Mouse (Mus musculus): ENCODE data around the gene Clspn.

Clspn gene

GRCm38 (mm10) chr4:126563798-126564197 is 7.1 kb downstream of the Clspn start:
- in situ Hi-C loops (cut with MboI, MseI), result no loop called here

GRCm38 (mm10) chr4:126567243-126567642 is 10.5 kb downstream of the Clspn start:
- in situ Hi-C loops (cut with MboI, MseI), result no loop called here

- in situ Hi-C loops (cut with MboI, MseI), result no loop called here
These were observed 13.0 kb downstream of the Clspn start for GRCm38 (mm10) chr4:126569783-126570182.

- in situ Hi-C loops (cut with MboI, MseI), result no loop called here
These were observed 19.5 kb downstream of the Clspn start for GRCm38 (mm10) chr4:126576281-126576680.

GRCm38 (mm10) chr4:126577920-126578319 is 21.2 kb downstream of the Clspn start:
- in situ Hi-C loops (cut with MboI, MseI), result no loop called here

- in situ Hi-C loops (cut with MboI, MseI), result no loop called here
These were observed 22.3 kb downstream of the Clspn start for GRCm38 (mm10) chr4:126579077-126579476.

- in situ Hi-C loops (cut with MboI, MseI), result no loop called here
These were observed 29.0 kb downstream of the Clspn start for GRCm38 (mm10) chr4:126585739-126586138.

- in situ Hi-C loops (cut with MboI, MseI), result no loop called here
These were observed 35.3 kb downstream of the Clspn start for GRCm38 (mm10) chr4:126592039-126592438.

- in situ Hi-C loops (cut with MboI, MseI), result no loop called here
These were observed 43.4 kb downstream of the Clspn start for GRCm38 (mm10) chr4:126599971-126600754.

- in situ Hi-C loops (cut with MboI, MseI), result no loop called here
These were observed 45.1 kb downstream of the Clspn start for GRCm38 (mm10) chr4:126601597-126602444.

- in situ Hi-C loops (cut with MboI, MseI), result no loop called here
These were observed 45.7 kb downstream of the Clspn start for GRCm38 (mm10) chr4:126602445-126602762.

GRCm38 (mm10) chr4:126604141-126604540 is 47.4 kb downstream of the Clspn start:
- in situ Hi-C loops (cut with MboI, MseI), result no loop called here

GRCm38 (mm10) chr4:126605751-126606150 is 49.0 kb downstream of the Clspn start:
- in situ Hi-C loops (cut with MboI, MseI), result loop anchor here (5.0 kb wide), 1 partner anchor 127 kb away; no protein-coding TSS in a partner anchor

- in situ Hi-C loops (cut with MboI, MseI), result loop anchor here (5.0 kb wide), 1 partner anchor 123 kb away; no protein-coding TSS in a partner anchor
These were observed 53.0 kb downstream of the Clspn start, which contains the start of gene 5730409E04Rik for GRCm38 (mm10) chr4:126609606-126610181. Gene 5730409E04Rik, plus strand, starts transcription at chr4:126609818.

GRCm38 (mm10) chr4:126611991-126612390 is 55.3 kb downstream of the Clspn start:
- in situ Hi-C loops (cut with MboI, MseI), result no loop called here

GRCm38 (mm10) chr4:126616312-126616711 is 59.6 kb downstream of the Clspn start:
- in situ Hi-C loops (cut with MboI, MseI), result no loop called here

GRCm38 (mm10) chr4:126619691-126620330 is 63.1 kb downstream of the Clspn start:
- in situ Hi-C loops (cut with MboI, MseI), result loop anchor here (10.0 kb wide), 1 partner anchor 225 kb away; no protein-coding TSS in a partner anchor

- in situ Hi-C loops (cut with MboI, MseI), result loop anchor here (10.0 kb wide), 1 partner anchor 224 kb away; no protein-coding TSS in a partner anchor
These were observed 63.7 kb downstream of the Clspn start for GRCm38 (mm10) chr4:126620349-126620874.

GRCm38 (mm10) chr4:126627021-126627681 is 70.4 kb downstream of the Clspn start:
- in situ Hi-C loops (cut with MboI, MseI), result loop anchor here (10.0 kb wide), 1 partner anchor 218 kb away; no protein-coding TSS in a partner anchor

GRCm38 (mm10) chr4:126631922-126632321 is 75.2 kb downstream of the Clspn start:
- in situ Hi-C loops (cut with MboI, MseI), result no loop called here

GRCm38 (mm10) chr4:126632668-126633067 is 75.9 kb downstream of the Clspn start:
- in situ Hi-C loops (cut with MboI, MseI), result no loop called here
